Mouse (Mus musculus) lung, postnatal 25 days (tissue): ENCODE measurements at regions not wholly inside any gene's neighbourhood (a gene's known extent, or its start where the extent isn't known, plus 50 kb on each side); places are given as distances from the start of the nearest gene placed in this dataset.

Source experiments
- DNase-seq: peaks from one replicate; pipeline ENCODE4 v3.0.0; 2022; ENCODE audit warnings: low spot score

GRCm38 (mm10) chr2:108584799-108585198 is 695.7 kb upstream of the Kif18a start:
- no peak for DNase-seq

DNA sequence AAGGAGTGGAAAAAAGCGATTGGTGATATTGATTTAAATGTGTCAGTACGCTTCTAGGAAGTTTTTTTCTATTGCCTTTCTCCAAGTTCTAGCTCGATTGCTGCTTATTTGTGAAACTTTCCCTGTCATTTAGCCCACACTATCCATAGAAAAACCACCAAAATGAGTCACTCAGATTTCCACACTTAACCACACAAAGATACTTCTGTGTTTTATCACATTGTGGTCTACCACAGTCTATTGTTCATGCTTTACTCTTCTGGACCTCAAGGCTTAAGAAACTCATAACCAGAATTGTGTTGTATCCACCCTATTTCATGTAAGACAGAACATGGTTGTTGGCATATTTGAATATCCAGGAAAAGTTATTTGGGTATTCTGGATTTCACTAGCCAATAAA is 687.0 kb upstream of the Kif18a start:
- DNase-seq: no peak

GRCm38 (mm10) chr2:108600346-108600745 is 680.2 kb upstream of the Kif18a start:
- no peak for DNase-seq

- no peak for DNase-seq
These were observed 661.0 kb upstream of the Kif18a start for GRCm38 (mm10) chr2:108619580-108619979.

DNA sequence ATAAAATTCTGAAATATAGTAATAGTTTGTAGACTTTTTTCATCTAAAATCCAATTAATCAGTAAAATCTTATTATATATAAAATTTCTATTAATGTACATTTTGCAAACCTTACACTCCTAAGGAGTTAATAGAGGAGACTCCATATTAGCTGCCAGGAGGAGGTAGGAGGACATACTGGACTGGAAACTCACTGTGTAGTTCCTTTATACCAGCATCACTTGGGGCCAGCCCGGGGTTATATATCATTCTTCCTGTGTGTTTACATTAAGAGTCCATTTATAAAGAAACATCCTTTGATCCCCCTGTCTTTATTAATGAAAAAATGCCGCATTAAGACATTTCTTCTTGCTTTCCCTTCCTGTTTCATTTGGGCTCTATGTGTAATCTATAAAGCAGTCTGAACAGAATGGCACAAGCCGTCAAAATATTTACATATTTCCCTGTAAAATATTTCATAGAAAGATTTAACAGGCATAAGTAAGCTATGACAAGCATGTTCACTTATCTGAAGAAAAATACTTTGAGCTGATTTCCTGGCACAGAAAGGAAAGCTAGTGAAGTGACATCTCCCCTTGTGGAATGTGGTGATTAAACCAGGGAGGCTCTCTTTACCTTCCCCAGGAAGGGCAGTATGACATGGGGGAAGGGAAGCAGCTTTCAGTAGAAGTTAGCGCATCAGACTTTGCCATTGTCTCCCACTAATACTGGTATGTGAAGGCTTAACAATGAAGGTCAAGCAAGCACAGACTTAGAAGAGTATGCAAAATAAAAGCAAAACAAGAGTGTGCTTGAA is 658.0 kb upstream of the Kif18a start:
- DNase-seq: peak; percentile 5

DNA sequence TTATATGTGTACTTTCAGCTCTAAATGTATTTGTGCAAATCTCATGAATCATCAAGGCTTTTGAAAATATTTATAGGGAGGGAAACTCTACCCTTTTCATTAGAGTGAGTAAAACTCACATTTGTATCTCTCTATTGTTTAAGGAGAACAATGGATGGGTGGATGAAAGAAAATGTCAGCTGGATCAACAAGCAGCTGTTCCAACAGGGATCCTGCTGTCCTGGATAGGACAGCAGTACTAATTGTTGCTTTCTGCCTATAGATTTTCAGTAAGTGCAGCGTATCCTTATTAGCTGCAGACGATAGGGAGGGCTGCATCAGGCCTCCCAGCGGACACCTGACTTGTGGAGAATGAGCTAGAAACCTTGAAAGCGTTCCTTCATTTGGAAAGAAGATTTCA is 644.9 kb upstream of the Kif18a start:
- DNase-seq: no peak

DNA sequence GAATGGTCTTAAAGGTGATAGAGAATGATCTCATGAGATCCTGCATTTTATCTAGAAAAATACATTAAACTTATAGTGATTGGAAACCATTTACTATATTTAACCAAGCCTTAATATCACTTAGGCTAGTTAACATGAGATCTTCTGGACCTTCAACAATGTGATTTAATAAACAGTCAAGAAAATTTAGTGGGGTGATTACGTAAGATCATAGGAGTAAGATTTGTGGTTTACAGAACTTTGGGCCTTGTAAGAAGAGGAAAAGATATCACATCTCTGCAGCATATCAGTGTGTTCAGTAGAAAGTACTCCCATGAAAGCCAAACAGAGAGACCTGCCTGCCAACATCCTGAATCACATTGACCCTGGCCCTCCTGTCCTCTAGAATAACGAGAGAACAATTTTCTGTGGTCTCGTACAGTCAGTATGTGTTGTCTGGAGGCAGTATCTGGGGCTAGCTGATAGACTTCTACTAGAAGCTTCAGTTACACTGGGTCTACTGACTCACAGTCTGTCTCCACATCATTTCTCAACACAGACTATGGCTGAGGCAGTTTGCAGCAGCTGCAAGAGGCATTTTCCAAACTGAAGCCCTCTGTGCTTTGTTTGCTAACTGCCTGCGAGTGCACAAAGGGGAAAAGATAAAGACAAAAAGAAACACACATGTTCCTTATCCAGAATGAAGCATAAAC is 619.7 kb upstream of the Kif18a start:
- no peak for DNase-seq

- no peak for DNase-seq
These were observed 602.7 kb upstream of the Kif18a start for GRCm38 (mm10) chr2:108677777-108678380.

- DNase-seq: no peak
These were observed 599.0 kb upstream of the Kif18a start for GRCm38 (mm10) chr2:108681574-108681973.

DNA sequence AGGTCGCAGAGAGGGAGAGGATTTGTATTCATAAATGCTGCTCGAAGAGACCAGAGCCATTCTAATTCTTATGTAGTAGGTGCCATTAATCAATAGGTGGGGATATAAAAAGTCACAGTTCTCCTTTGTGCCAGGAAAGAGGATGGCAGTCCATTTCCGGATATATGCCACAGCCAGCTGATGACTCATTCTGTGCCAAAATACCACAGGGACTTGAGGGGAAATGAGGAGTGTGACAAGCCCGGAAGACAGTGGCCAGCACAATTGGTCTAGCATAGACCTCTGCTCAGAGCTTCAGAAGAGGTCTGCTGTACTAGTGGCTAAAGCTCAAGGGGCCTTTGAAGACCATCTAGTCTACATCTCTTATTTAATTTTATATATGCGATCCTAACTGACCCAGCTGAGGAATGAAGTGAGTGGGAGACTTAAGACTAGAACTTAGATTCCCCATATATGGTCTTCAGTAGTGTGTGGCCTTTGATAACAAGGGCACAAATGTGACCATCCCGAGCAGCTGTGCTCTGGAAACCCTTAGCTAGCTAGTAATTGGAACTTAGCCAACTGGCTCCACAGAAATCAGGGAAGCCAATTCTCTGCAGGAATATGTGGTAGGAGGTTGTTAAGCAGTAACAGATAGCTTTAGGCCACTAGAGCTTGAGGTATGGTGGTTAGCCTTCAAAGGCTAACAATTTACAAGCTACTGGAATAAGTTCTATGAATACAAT is 594.4 kb upstream of the Kif18a start:
- DNase-seq: no peak

DNA sequence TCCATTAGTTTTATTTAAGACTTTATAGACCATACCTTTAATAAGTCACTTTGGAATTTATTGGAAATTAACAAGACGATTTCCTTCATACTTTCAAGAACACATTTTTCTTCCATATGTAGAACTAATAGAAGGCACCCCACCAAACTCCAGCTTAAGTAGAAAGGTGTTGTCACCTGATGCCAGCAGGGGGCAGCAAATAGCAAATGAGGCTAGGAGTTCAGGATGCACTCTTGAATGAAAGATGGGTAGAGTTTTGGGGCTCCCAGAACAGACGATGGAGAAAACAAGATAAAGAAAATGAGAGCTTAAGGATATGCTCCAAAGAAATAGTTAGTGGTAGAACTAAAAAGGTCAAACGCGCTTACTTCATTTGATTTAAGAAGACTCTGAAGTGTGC is 590.4 kb upstream of the Kif18a start:
- DNase-seq: no peak

DNA sequence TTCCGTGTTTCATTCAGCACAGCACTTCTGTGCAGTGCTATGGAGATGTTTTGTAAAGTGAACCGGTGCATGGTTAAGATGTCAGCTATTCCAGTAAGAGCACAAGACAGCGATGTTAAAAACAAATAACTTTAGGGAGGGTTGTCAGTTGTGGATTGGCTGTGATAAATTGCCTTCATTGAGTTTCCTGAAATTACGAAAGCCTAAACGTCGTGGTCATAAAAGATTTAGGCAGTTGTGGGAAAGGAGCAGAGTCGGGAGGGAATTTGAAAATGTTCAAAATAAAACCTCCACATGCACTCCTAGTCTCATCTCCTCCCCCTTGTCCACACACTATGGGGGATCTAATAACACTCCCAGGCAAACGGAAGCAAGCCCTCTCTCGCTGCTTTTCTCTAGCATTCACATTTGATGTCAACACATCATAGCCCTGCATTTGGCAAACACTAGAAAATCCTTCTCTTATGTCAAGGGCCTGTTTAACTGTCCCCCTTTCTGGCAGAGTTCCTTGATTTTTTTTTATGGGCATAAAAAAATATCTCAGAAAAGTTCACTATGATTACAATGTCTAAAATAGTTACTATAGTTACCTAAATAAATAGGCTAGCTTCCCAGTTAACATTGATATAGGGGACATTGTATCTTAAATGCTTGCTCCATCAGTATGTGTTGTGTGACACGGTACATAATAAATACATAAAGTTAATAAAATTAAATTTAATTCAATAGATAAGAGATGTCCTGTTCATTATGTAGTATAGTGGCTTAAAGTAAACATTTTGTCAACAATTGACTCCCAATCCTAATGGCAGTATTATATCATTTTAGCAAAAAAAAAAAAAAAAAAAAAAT is 589.2 kb upstream of the Kif18a start:
- DNase-seq: no peak

- no peak for DNase-seq
These were observed 579.2 kb upstream of the Kif18a start for GRCm38 (mm10) chr2:108701308-108701707.

GRCm38 (mm10) chr2:108707856-108708855 is 572.4 kb upstream of the Kif18a start:
- no peak for DNase-seq

DNA sequence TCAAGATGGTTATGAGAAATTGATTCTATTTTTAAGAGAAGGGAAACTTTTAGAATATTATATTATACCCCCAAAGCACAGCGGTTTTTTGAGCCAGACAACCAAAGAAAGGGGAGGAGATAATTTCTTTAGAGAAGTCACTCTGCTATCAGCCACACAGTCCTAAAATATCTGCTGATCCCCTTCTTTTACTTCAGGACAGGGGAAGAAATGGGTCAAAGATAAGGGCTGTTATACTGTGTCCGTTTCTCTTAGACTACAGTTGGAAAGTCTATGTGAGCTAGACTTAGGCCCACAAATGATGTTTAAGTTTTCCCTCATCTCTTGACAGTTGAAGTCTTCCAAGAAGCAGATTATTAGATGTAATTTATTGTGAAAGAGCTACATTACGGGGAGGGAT is 538.5 kb upstream of the Kif18a start:
- DNase-seq: no peak

DNA sequence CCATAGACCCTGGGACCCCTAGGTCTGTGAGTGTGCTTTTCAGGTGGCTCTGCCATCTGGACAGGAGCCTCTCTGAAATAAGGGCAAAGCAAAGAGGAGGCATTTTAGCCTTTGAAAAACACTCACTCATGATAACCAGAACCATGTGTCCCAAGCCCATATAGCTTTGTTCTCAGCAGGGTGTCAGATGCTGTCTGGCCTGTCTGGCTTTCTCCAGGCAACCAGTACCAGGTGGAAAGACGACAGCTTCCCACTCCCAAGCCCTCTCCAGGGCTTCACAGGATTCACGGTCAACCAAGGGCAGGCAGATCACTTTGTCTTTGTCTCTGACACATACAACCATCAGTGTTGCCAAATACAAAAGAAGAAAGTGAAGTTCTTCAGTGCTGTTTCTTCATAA is 537.0 kb upstream of the Kif18a start:
- DNase-seq: no peak

- no peak for DNase-seq
These were observed 535.7 kb upstream of the Kif18a start for GRCm38 (mm10) chr2:108744797-108745196.

DNA sequence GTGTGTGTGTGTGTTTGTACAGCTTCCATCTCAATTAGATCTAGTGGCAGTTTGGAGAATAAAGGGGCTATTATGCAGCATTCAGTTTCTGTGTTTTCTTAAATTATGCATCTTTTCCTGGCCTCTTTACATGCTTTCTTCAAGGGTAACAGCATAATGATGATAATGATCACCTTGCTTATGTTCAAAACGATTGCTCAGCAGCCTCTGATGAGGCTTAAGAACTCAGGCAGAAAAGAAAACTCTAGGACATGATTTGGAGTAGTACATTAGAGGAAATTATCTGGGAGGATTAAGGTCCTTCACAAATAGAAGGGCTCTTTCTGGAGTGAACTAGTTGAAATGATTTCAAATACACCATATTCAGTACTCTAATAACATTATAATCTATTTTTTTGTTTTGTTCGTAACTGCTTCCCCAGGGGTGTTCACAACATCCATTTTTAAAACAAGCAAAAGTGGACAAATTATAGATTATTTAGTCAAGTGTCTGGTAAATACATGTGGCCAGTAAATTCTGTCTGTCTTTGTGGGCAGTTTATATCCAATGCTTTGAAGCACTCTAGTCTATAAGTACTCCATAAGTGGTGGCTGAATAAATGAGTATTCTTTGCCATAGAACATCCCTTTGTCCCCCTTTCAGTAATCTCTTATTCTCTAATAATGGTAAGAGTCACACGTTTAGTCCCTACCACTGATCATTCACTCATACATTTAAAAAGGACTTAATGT is 526.9 kb upstream of the Kif18a start:
- no peak for DNase-seq

DNA sequence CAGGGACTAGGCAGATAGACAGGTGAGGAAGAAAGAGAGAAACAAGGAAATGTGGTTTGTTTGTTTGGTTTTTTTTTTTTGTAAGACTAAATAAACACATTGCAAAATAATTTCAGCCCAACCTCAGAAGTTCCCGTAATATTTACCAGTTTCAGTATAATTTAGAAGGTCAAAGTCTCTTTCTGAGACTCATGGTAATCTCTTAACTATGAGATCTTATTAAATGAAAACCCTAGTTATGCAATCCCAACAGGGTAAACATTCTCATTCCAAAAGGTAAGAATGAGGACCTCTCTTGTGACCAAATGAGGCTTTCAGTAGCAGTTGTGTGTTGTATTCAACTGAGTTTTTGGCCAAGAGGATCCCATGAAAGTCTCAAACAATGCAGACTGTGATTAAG is 524.7 kb upstream of the Kif18a start:
- DNase-seq: no peak

DNA sequence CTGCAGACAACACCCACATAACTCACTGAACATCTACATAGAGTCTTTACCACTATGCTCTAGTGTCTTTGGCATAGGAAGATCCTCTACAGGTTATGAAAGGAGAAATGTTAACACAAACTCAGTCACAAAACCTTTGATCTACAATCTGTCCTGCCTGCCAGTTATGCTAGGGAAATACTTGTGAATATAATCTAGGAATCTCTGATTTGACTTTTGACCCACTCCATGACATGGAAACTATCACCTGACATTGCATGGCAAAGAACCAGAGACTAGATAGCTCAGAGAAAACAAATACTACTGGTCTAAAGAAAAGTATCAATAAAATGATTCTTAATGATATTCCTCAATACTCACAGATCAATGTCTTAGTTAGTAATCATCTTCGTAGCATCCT is 524.3 kb upstream of the Kif18a start:
- no peak for DNase-seq
